Mouse (Mus musculus) embryonic fibroblast, embryonic 13.5 days (primary cell): ENCODE results near the gene Atad2b.

Source experiments
- CTCF ChIP-seq: IDR thresholded peaks from 2 replicates; pipeline ENCODE4 v1.5.1; 2011; ENCODE audit warnings: mild to moderate bottlenecking, control low read depth, low read length, moderate library complexity, borderline replicate concordance; ENCODE audit not compliant: insufficient read depth
- POLR2A ChIP-seq: IDR thresholded peaks from 2 replicates; pipeline ENCODE4 v1.6.1; 2011; ENCODE audit warnings: low read depth, mild to moderate bottlenecking, control low read depth, low read length, moderate library complexity

GRCm38 (mm10) chr12:4914441-4914840, 2.7 kb upstream of the Atad2b start:
- TF ChIP-seq POLR2A (no peak), CTCF (no peak)
